Mouse (Mus musculus): Measurements from ENCODE around the gene Ampd1.

The Ampd1 gene

DNA sequence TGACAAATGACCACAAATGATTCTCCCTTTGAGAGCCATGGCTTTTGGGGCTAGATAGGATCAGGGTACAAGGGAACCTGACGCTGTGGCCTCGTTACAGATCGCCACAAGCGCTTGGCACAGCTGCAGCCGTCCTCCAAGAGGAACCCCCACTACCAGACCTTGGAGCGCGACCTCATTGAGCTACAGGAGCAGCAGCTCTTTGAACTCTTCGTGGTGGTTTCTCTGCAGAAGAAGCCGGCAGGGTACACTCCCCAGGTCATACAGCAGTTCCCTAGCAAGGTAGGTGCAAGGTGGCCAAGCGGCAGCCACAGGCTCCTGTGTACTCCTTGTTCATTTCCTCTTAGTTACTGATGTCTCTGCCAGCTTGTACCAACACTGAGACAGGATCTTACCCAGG, 75.1 kb downstream of the Ampd1 start:
- DNase-seq (ENCODE audit: low spot score) = no peak

Measured in ovary, adult 18-20 months (tissue).